Comparison of ENCODE assay signal across 26 mouse cellular contexts in genomic region chr13:104035651-104036050, GRCm38 (mm10).
A peak's percentile ranks its signal among the peaks of the same experiment; 100 is the strongest.
DNase-seq lines count a peak whose midpoint lies in the region; ATAC-seq and TF ChIP-seq lines count a peak whose summit lies in the region.
"Had no signal": no experiment of that assay in that cellular context is flagged by ENCODE, and none has a peak within 500 bp of the region (broad histone marks: within the 10 kb centered on the region; RNA-seq: fewer than 3 reads in every experiment).

No protein-coding gene starts in this region.

- 0 out of 2 replicates have a peak, but pooled peaks cover 6% of the 10 kb centered on the region for H3K36me3 ChIP-seq in forebrain, embryonic 14.5 days (ENCODE audit: control insufficient read depth, insufficient read depth, low read length)
- H3K36me3 ChIP-seq in forebrain, embryonic 15.5 days, result peaks cover 4% of the 10 kb centered on the region; the same call in 1 of the 2 replicates
- H3K36me3 ChIP-seq in limb, embryonic 15.5 days, result no peaks in the 10 kb centered on the region
- peaks cover 18% of the 10 kb centered on the region for H3K36me3 ChIP-seq in limb, embryonic 10.5 days
- no peaks in the 10 kb centered on the region for H3K36me3 ChIP-seq in small intestine, adult 2 months (ENCODE audit: control insufficient read depth, insufficient read depth, low read length)
- H3K36me3 ChIP-seq: intestine, embryonic 15.5 days; neural tube, embryonic 12.5 days had no signal

- intact Hi-C loops in heart, postnatal 36 days (cut with DNase I), result loop anchor here (5.0 kb wide), 1 partner anchor 113 kb away; the partner anchor contains the start of gene Erbin

- H3K4me2 ChIP-seq in forebrain, embryonic 14.5 days (ENCODE audit: low read length), result no peak overlapping the region
- H3K4me2 ChIP-seq in forebrain, embryonic 15.5 days (replicated peaks), result no peak overlapping the region
- H3K4me2 ChIP-seq in limb, embryonic 15.5 days, result no peak overlapping the region
- H3K4me2 ChIP-seq: heart, embryonic 13.5 days; intestine, embryonic 15.5 days; midbrain, embryonic 12.5 days; neural tube, embryonic 12.5 days had no signal

- H3K27me3 ChIP-seq in forebrain, embryonic 14.5 days (replicated peaks; ENCODE audit: control insufficient read depth, insufficient read depth, low read length), result no peaks in the 10 kb centered on the region
- no peaks in the 10 kb centered on the region for H3K27me3 ChIP-seq in forebrain, embryonic 15.5 days
- no peaks in the 10 kb centered on the region for H3K27me3 ChIP-seq in limb, embryonic 15.5 days
- no peaks in the 10 kb centered on the region for H3K27me3 ChIP-seq in limb, embryonic 10.5 days (ENCODE audit: low read depth, poor library complexity, severe bottlenecking)
- H3K27me3 ChIP-seq in small intestine, adult 2 months (ENCODE audit: control insufficient read depth, insufficient read depth, low read length), result no peaks in the 10 kb centered on the region
- H3K27me3 ChIP-seq: heart, embryonic 13.5 days; intestine, embryonic 15.5 days; megakaryocyte, embryonic 14.5 days; midbrain, embryonic 12.5 days; neural tube, embryonic 12.5 days; Patski had no signal

- no peak overlapping the region for H3K27ac ChIP-seq in forebrain, embryonic 14.5 days (ENCODE audit: low read depth, low read length)
- H3K27ac ChIP-seq in forebrain, embryonic 15.5 days (replicated peaks), result no peak overlapping the region
- 0 out of 2 replicates have a peak overlapping the region, but pooled peaks have one; percentile 27 for H3K27ac ChIP-seq in limb, embryonic 15.5 days
- H3K27ac ChIP-seq in limb, embryonic 10.5 days, result no peak overlapping the region
- H3K27ac ChIP-seq in small intestine, adult 2 months (ENCODE audit: insufficient read depth, low read depth, low read length), result peak overlapping the region; percentile 85
- H3K27ac ChIP-seq: hindbrain, embryonic 10.5 days; midbrain, embryonic 12.5 days; neural tube, embryonic 12.5 days had no signal

- no peak for TF ChIP-seq POLR2A in brain, embryonic 14.5 days (IDR thresholded peaks at IDR 0.05; ENCODE audit: borderline replicate concordance, extremely low read depth, insufficient read depth, insufficient read length, poor library complexity, severe bottlenecking)
- TF ChIP-seq POLR2A in small intestine, adult 2 months (IDR thresholded peaks at IDR 0.05; ENCODE audit: low read depth, low read length), result no peak

- no peak overlapping the region for H3K4me3 ChIP-seq in forebrain, embryonic 14.5 days (ENCODE audit: low read depth, low read length)
- no peak overlapping the region for H3K4me3 ChIP-seq in forebrain, embryonic 15.5 days
- no peak overlapping the region for H3K4me3 ChIP-seq in limb, embryonic 15.5 days
- H3K4me3 ChIP-seq in limb, embryonic 10.5 days, result no peak overlapping the region
- no peak overlapping the region for H3K4me3 ChIP-seq in small intestine, adult 2 months (ENCODE audit: low read depth, low read length)
- H3K4me3 ChIP-seq: erythroblast, embryonic 14.5 days; heart, embryonic 13.5 days; hindbrain, embryonic 10.5 days; intestine, embryonic 15.5 days; megakaryocyte, embryonic 14.5 days; midbrain, embryonic 12.5 days; myocyte; neural tube, embryonic 12.5 days had no signal

- no peak for ATAC-seq in forebrain, embryonic 14.5 days
- ATAC-seq in forebrain, embryonic 15.5 days (replicated peaks), result no peak
- no peak for ATAC-seq in limb, embryonic 15.5 days (ENCODE audit: insufficient number of reproducible peaks, low FRiP score, low TSS enrichment, low read depth)

- H3K9ac ChIP-seq in forebrain, embryonic 14.5 days (ENCODE audit: low read length), result no peak overlapping the region
- no peak overlapping the region for H3K9ac ChIP-seq in forebrain, embryonic 15.5 days (replicated peaks)
- no peak overlapping the region for H3K9ac ChIP-seq in limb, embryonic 15.5 days
- H3K9ac ChIP-seq: heart, embryonic 13.5 days; intestine, embryonic 15.5 days; midbrain, embryonic 12.5 days; neural tube, embryonic 12.5 days had no signal

- DNase-seq in forebrain, embryonic 14.5 days (ENCODE audit: low spot score), result peak; percentile 46
- no peak for DNase-seq in limb, embryonic 10.5 days (ENCODE audit: low spot score)
- peak; percentile 68 for DNase-seq in brain, embryonic 14.5 days (ENCODE audit: low read depth)
- DNase-seq in heart, postnatal 36 days, result no peak
- DNase-seq: adrenal gland, postnatal 14 days; cerebellum, adult 2 months; cerebellum, postnatal 25 days; gastrocnemius, postnatal 10 days; heart, postnatal 10 days; kidney, adult 9 months; kidney, postnatal 14 days; lung, postnatal 4 days; right cerebral cortex, adult 18-20 months; right cerebral cortex, postnatal 4 days had no signal

- peaks cover 40% of the 10 kb centered on the region for H3K4me1 ChIP-seq in forebrain, embryonic 14.5 days (ENCODE audit: control insufficient read depth, insufficient read depth, low read length)
- peaks cover 55% of the 10 kb centered on the region for H3K4me1 ChIP-seq in forebrain, embryonic 15.5 days
- peaks cover 55% of the 10 kb centered on the region for H3K4me1 ChIP-seq in limb, embryonic 15.5 days
- peaks cover 9% of the 10 kb centered on the region for H3K4me1 ChIP-seq in limb, embryonic 10.5 days
- H3K4me1 ChIP-seq in small intestine, adult 2 months (ENCODE audit: control insufficient read depth, insufficient read depth, insufficient read length, low read length), result peaks cover 59% of the 10 kb centered on the region

- no peaks in the 10 kb centered on the region for H3K9me3 ChIP-seq in forebrain, embryonic 14.5 days (replicated peaks; ENCODE audit: control insufficient read depth, low read length)
- no peaks in the 10 kb centered on the region for H3K9me3 ChIP-seq in forebrain, embryonic 15.5 days
- no peaks in the 10 kb centered on the region for H3K9me3 ChIP-seq in limb, embryonic 15.5 days
- H3K9me3 ChIP-seq in limb, embryonic 10.5 days (replicated peaks), result no peaks in the 10 kb centered on the region
- H3K9me3 ChIP-seq: heart, embryonic 13.5 days; hindbrain, embryonic 10.5 days; intestine, embryonic 15.5 days; megakaryocyte, embryonic 14.5 days; midbrain, embryonic 12.5 days; neural tube, embryonic 12.5 days had no signal

- TF ChIP-seq CTCF in brain, embryonic 14.5 days (IDR thresholded peaks at IDR 0.05; ENCODE audit: borderline replicate concordance, extremely low read depth, insufficient read depth, insufficient read length), result no peak
- no peak for TF ChIP-seq CTCF in small intestine, adult 2 months (IDR thresholded peaks at IDR 0.05; ENCODE audit: extremely low read depth, insufficient read length, insufficient replicate concordance, low read depth, low read length)

- 67% methylated on average over 2 of the region's 2 CpGs for WGBS in forebrain, embryonic 14.5 days
- 67% methylated on average over 2 of the region's 2 CpGs for WGBS in forebrain, embryonic 15.5 days
- 57% methylated on average over 2 of the region's 2 CpGs for WGBS in limb, embryonic 15.5 days
- 95% methylated on average over 2 of the region's 2 CpGs for WGBS in limb, embryonic 10.5 days
- 78% methylated on average over 2 of the region's 2 CpGs for WGBS in small intestine, adult 2 months

Comparison
In these comparisons a context has a peak if more than half of its experiments do, and no peak if none do; other contexts are left out.
1. H3K27ac ChIP-seq: peak in limb, embryonic 15.5 days (single experiment) and small intestine, adult 2 months (single experiment); none in forebrain, embryonic 14.5 days (single experiment), forebrain, embryonic 15.5 days (single experiment) and limb, embryonic 10.5 days (single experiment).
2. DNase-seq: peak in forebrain, embryonic 14.5 days (single experiment) and brain, embryonic 14.5 days (single experiment); none in limb, embryonic 10.5 days (single experiment) and heart, postnatal 36 days (0 of 2).